Mouse (Mus musculus): ENCODE results near the gene Ttc21a. TPM values are rescaled to one million over a fixed set of nuclear protein-coding genes. Genes with fewer than 3 reads are reported as not detected.

Ttc21a gene
- polyA plus RNA-seq, 1 experiment from 2014 or later, result 0.04 TPM

DNA sequence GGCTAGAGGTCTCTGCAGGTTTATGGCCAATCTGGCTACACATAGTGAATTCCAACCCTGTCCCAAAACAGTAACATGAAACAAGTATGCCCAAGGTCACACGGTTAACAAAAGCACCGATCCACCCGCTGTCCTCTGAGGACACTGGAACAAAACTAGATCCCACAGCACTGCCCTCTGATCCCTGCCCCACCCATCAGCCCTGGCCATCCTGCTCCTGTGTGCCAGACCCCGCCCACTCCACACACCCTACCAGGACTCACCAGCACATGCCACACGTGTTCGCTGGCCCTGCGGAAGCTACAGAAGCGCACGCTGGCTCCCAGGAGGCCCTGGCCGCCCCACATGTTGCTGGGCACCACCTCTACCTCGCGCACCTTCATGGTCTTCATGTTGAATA lies 5.0 kb upstream of the Ttc21a start:
- 76% methylated on average over 12 of the region's 12 CpGs for WGBS
- peaks cover 11% of the 10 kb centered on the region; the same call in 1 of the 2 replicates for H3K36me3 ChIP-seq (ENCODE audit: control insufficient read depth, insufficient read depth, low read length)
- no peak overlapping the region for H3K27ac ChIP-seq (ENCODE audit: low read length)
- peaks cover 7% of the 10 kb centered on the region; the same call in 1 of the 2 replicates for H3K4me1 ChIP-seq (ENCODE audit: control insufficient read depth, insufficient read depth, low read length)
- ATAC-seq (ENCODE audit: insufficient read depth, low FRiP score), result peak; percentile 44
- H3K9me3 ChIP-seq (replicated peaks; ENCODE audit: control insufficient read depth, low read length), result no peaks in the 10 kb centered on the region
- no peaks in the 10 kb centered on the region for H3K27me3 ChIP-seq (ENCODE audit: control insufficient read depth, insufficient read depth, low read length)
- no peak overlapping the region for H3K4me3 ChIP-seq (replicated peaks; ENCODE audit: low read length)
- no peak overlapping the region for H3K9ac ChIP-seq (ENCODE audit: low read length)
- H3K4me2 ChIP-seq (ENCODE audit: low read depth, low read length), result no peak overlapping the region

DNA sequence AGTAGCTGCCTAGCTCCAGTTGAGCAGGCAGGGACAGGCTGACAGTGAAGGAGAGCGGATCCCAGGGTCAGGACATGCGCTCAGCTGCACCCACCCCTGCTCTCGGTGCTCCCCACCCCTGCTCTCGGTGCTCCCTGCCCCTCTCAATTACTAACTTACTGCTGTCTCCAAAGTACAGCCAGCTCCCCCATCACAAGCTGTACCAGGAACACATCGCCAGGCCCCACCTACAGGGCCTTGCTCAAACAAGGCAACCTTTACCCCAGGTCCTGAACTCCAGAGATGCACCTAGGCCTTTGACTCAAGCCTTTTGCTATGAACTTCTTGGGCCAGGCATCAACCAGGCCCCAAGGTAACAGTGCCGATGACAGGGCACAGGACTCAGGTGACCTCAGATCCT lies 3.7 kb upstream of the Ttc21a start:
- no peak overlapping the region for H3K4me3 ChIP-seq (replicated peaks; ENCODE audit: low read length)
- no peak overlapping the region for H3K27ac ChIP-seq (ENCODE audit: low read length)
- H3K4me2 ChIP-seq (ENCODE audit: low read depth, low read length), result no peak overlapping the region
- no peak for ATAC-seq (ENCODE audit: insufficient read depth, low FRiP score)
- 97% methylated on average over 6 of the region's 6 CpGs for WGBS
- no peaks in the 10 kb centered on the region for H3K9me3 ChIP-seq (replicated peaks; ENCODE audit: control insufficient read depth, low read length)
- H3K4me1 ChIP-seq (ENCODE audit: control insufficient read depth, insufficient read depth, low read length), result peaks cover 11% of the 10 kb centered on the region; the same call in 1 of the 2 replicates
- H3K27me3 ChIP-seq (ENCODE audit: control insufficient read depth, insufficient read depth, low read length), result no peaks in the 10 kb centered on the region
- H3K9ac ChIP-seq (ENCODE audit: low read length), result no peak overlapping the region
- peaks cover 4% of the 10 kb centered on the region; the same call in 1 of the 2 replicates for H3K36me3 ChIP-seq (ENCODE audit: control insufficient read depth, insufficient read depth, low read length)

DNA sequence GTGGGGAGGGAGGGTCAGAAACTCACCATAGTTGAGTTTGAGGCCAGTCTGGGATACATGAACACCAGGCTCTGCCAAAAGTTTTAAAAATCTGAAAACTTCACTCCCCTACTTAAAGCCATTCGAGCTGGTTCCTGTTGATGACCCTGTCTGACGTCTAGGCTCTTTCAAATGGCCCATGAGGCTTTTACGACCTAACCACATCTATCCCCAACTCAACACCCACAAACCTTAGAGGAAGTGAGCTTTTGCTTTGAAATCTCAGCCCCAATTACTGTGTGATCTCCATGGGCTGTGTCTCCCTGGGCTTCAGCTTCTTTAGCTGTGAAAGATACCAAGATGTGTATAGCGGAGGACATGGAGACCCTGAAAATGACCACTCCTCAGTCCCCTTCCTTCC lies 1.1 kb downstream of the Ttc21a start:
- peaks cover 11% of the 10 kb centered on the region; the same call in 1 of the 2 replicates for H3K4me1 ChIP-seq (ENCODE audit: control insufficient read depth, insufficient read depth, low read length)
- H3K27me3 ChIP-seq (ENCODE audit: control insufficient read depth, insufficient read depth, low read length), result no peaks in the 10 kb centered on the region
- ATAC-seq (ENCODE audit: insufficient read depth, low FRiP score), result no peak
- no peak overlapping the region for H3K27ac ChIP-seq (ENCODE audit: low read length)
- 79% methylated on average over 4 of the region's 4 CpGs for WGBS
- H3K9me3 ChIP-seq (replicated peaks; ENCODE audit: control insufficient read depth, low read length), result no peaks in the 10 kb centered on the region
- H3K4me3 ChIP-seq (replicated peaks; ENCODE audit: low read length), result no peak overlapping the region
- H3K36me3 ChIP-seq (ENCODE audit: control insufficient read depth, insufficient read depth, low read length), result no peaks in the 10 kb centered on the region
- no peak overlapping the region for H3K9ac ChIP-seq (ENCODE audit: low read length)
- H3K4me2 ChIP-seq (ENCODE audit: low read depth, low read length), result no peak overlapping the region

DNA sequence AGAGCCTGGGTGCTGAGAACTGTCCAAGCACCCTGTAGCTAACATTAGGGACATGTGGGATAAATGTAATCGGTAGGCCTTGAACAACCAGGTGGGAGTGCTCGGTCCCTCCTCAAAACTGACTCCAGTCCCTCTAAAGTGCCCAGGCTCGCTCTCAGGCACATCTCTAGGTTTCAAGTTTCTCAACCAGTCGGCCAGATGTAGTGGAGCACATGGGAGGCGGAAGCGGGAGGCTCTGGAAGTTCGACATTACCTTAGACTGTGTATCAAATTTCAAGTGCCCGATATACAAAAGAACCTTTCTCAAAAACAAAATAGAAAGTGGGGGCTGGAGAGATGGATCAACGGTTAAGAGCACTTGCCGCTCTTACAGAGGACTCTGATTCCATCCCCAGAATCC lies 2.2 kb downstream of the Ttc21a start:
- Histone ChIP-seq H3K9ac (ENCODE audit: low read length) (no peak overlapping the region), H3K27ac (ENCODE audit: low read length) (no peak overlapping the region), H3K9me3 (replicated peaks; ENCODE audit: control insufficient read depth, low read length) (no peaks in the 10 kb centered on the region), H3K4me1 (ENCODE audit: control insufficient read depth, insufficient read depth, low read length) (peaks cover 8% of the 10 kb centered on the region; the same call in 1 of the 2 replicates), H3K27me3 (ENCODE audit: control insufficient read depth, insufficient read depth, low read length) (no peaks in the 10 kb centered on the region), H3K4me3 (replicated peaks; ENCODE audit: low read length) (no peak overlapping the region), H3K36me3 (ENCODE audit: control insufficient read depth, insufficient read depth, low read length) (no peaks in the 10 kb centered on the region), H3K4me2 (ENCODE audit: low read depth, low read length) (no peak overlapping the region)
- WGBS, result 56% methylated on average over 10 of the region's 10 CpGs
- no peak for ATAC-seq (ENCODE audit: insufficient read depth, low FRiP score)

DNA sequence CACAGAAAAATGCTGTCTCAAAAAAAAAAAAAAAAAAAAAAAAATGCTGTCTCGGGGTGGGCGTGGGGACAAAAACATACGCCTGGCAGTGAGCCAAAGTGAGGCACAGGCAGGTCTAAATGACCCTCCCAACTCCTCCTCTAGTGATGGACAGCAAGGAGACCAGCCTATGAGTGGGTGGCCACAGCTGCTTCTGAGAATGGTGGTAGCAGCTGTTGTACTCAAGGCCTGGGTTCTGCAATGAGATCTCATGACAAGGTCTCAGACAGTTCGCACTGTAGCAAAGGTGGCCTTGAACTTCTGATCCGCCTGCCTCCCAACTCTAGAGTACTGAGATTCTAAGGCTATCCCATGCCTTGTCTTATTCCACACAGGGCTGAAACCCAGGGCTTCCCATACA lies 4.0 kb downstream of the Ttc21a start:
- H3K27ac ChIP-seq (ENCODE audit: low read length), result no peak overlapping the region
- no peak overlapping the region for H3K4me2 ChIP-seq (ENCODE audit: low read depth, low read length)
- no peak overlapping the region for H3K9ac ChIP-seq (ENCODE audit: low read length)
- no peaks in the 10 kb centered on the region for H3K9me3 ChIP-seq (replicated peaks; ENCODE audit: control insufficient read depth, low read length)
- H3K4me3 ChIP-seq (replicated peaks; ENCODE audit: low read length), result no peak overlapping the region
- no peak for ATAC-seq (ENCODE audit: insufficient read depth, low FRiP score)
- H3K4me1 ChIP-seq (ENCODE audit: control insufficient read depth, insufficient read depth, low read length), result peaks cover 5% of the 10 kb centered on the region; the same call in 1 of the 2 replicates
- H3K36me3 ChIP-seq (ENCODE audit: control insufficient read depth, insufficient read depth, low read length), result no peaks in the 10 kb centered on the region
- 58% methylated on average over 5 of the region's 5 CpGs for WGBS
- H3K27me3 ChIP-seq (ENCODE audit: control insufficient read depth, insufficient read depth, low read length), result no peaks in the 10 kb centered on the region

GRCm38 (mm10) chr9:119941861-119942260 lies 4.5 kb downstream of the Ttc21a start:
- Histone ChIP-seq H3K27me3 (ENCODE audit: control insufficient read depth, insufficient read depth, low read length) (no peaks in the 10 kb centered on the region), H3K4me2 (ENCODE audit: low read depth, low read length) (no peak overlapping the region), H3K9me3 (replicated peaks; ENCODE audit: control insufficient read depth, low read length) (no peaks in the 10 kb centered on the region), H3K9ac (ENCODE audit: low read length) (no peak overlapping the region), H3K27ac (ENCODE audit: low read length) (no peak overlapping the region), H3K36me3 (ENCODE audit: control insufficient read depth, insufficient read depth, low read length) (no peaks in the 10 kb centered on the region), H3K4me1 (ENCODE audit: control insufficient read depth, insufficient read depth, low read length) (peaks cover 4% of the 10 kb centered on the region; the same call in 1 of the 2 replicates), H3K4me3 (replicated peaks; ENCODE audit: low read length) (no peak overlapping the region)
- ATAC-seq (ENCODE audit: insufficient read depth, low FRiP score), result no peak
- WGBS, result 79% methylated on average over 14 of the region's 14 CpGs

DNA sequence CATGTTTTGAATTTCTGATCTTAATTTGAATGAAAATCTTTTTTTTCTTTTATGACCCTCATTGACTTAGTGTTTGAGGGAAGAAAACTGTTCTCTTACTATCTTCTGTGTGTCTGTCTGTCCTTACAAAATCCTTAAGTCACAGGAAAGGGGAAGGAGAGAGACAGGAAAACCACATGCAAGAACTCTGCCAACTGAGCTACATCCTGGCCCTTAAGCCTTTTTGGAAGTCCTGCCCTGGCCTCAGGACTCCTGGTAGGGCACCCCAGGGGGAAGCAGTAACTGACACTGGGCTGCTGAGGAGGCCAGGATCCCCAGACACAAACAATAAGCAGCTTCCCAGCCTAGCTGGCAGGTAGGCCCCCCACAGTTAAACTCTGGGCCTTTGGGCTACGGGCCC lies 5.9 kb downstream of the Ttc21a start:
- Histone ChIP-seq H3K4me1 (ENCODE audit: control insufficient read depth, insufficient read depth, low read length) (no peaks in the 10 kb centered on the region), H3K4me2 (ENCODE audit: low read depth, low read length) (no peak overlapping the region), H3K4me3 (replicated peaks; ENCODE audit: low read length) (no peak overlapping the region), H3K27ac (ENCODE audit: low read length) (no peak overlapping the region), H3K9me3 (replicated peaks; ENCODE audit: control insufficient read depth, low read length) (no peaks in the 10 kb centered on the region), H3K36me3 (ENCODE audit: control insufficient read depth, insufficient read depth, low read length) (no peaks in the 10 kb centered on the region), H3K9ac (ENCODE audit: low read length) (no peak overlapping the region), H3K27me3 (ENCODE audit: control insufficient read depth, insufficient read depth, low read length) (no peaks in the 10 kb centered on the region)
- ATAC-seq (ENCODE audit: insufficient read depth, low FRiP score), result no peak
- WGBS, result 67% methylated on average over 1 of the region's 1 CpGs

GRCm38 (mm10) chr9:119945173-119945900 lies 7.9 kb downstream of the Ttc21a start:
- Histone ChIP-seq H3K4me2 (ENCODE audit: low read depth, low read length) (no peak overlapping the region), H3K9me3 (replicated peaks; ENCODE audit: control insufficient read depth, low read length) (no peaks in the 10 kb centered on the region), H3K27me3 (ENCODE audit: control insufficient read depth, insufficient read depth, low read length) (no peaks in the 10 kb centered on the region), H3K27ac (ENCODE audit: low read length) (no peak overlapping the region), H3K9ac (ENCODE audit: low read length) (no peak overlapping the region), H3K36me3 (ENCODE audit: control insufficient read depth, insufficient read depth, low read length) (no peaks in the 10 kb centered on the region), H3K4me1 (ENCODE audit: control insufficient read depth, insufficient read depth, low read length) (peaks cover 4% of the 10 kb centered on the region), H3K4me3 (replicated peaks; ENCODE audit: low read length) (no peak overlapping the region)
- WGBS, result 67% methylated on average over 12 of the region's 12 CpGs
- no peak for ATAC-seq (ENCODE audit: insufficient read depth, low FRiP score)

- H3K4me2 ChIP-seq (ENCODE audit: low read depth, low read length), result no peak overlapping the region
- H3K27me3 ChIP-seq (ENCODE audit: control insufficient read depth, insufficient read depth, low read length), result no peaks in the 10 kb centered on the region
- H3K4me3 ChIP-seq (replicated peaks; ENCODE audit: low read length), result no peak overlapping the region
- no peaks in the 10 kb centered on the region for H3K9me3 ChIP-seq (replicated peaks; ENCODE audit: control insufficient read depth, low read length)
- ATAC-seq (ENCODE audit: insufficient read depth, low FRiP score), result no peak
- no peak overlapping the region for H3K27ac ChIP-seq (ENCODE audit: low read length)
- 29% methylated on average over 3 of the region's 3 CpGs for WGBS
- no peaks in the 10 kb centered on the region for H3K36me3 ChIP-seq (ENCODE audit: control insufficient read depth, insufficient read depth, low read length)
- H3K9ac ChIP-seq (ENCODE audit: low read length), result peak overlapping the region; percentile 5; the same call in 1 of the 2 replicates
- peaks cover 10% of the 10 kb centered on the region for H3K4me1 ChIP-seq (ENCODE audit: control insufficient read depth, insufficient read depth, low read length)
Measured at GRCm38 (mm10) chr9:119948804-119949203, 11.4 kb downstream of the Ttc21a start.
